Mouse (Mus musculus): Measurements from ENCODE around the gene Fabp1.

GRCm38 (mm10) chr6:71161290-71161689 lies 38.3 kb upstream of the Fabp1 start:
- TF ChIP-seq POLR2A (IDR thresholded peaks at IDR 0.05; ENCODE audit: borderline replicate concordance, insufficient read depth, low read length) (no peak), CTCF (IDR thresholded peaks at IDR 0.05; ENCODE audit: borderline replicate concordance, insufficient read depth, low read depth, low read length) (no peak)

Data from cerebellum, adult 2 months (tissue).